Mouse (Mus musculus) liver, adult 2 months (tissue): ENCODE results near the gene Bcl2l14.

ENCODE experiments used
- CTCF ChIP-seq: fragments of 200-500 bp; IDR thresholded peaks from 2 replicates; pipeline ENCODE4 v1.5.1; 2011; ENCODE audit warnings: low read depth, low read length, control low read depth
- POLR2A ChIP-seq: fragments of 200-500 bp; IDR thresholded peaks from 2 replicates; pipeline ENCODE4 v1.6.1; 2011; ENCODE audit warnings: low read length, control low read depth; ENCODE audit not compliant: insufficient read depth; ENCODE audit errors: extremely low read depth

GRCm38 (mm10) chr6:134448451-134448850 is 52.3 kb downstream of the Bcl2l14 start:
- no peak for TF ChIP-seq CTCF
- TF ChIP-seq POLR2A = no peak
